Mouse (Mus musculus): ENCODE data around the gene Tmem28. TPM values are rescaled to one million over a fixed set of nuclear protein-coding genes. Genes with fewer than 3 reads are reported as not detected.

Gene Tmem28
- polyA plus RNA-seq, 1 experiment from 2014 or later: 0.77 TPM

DNA sequence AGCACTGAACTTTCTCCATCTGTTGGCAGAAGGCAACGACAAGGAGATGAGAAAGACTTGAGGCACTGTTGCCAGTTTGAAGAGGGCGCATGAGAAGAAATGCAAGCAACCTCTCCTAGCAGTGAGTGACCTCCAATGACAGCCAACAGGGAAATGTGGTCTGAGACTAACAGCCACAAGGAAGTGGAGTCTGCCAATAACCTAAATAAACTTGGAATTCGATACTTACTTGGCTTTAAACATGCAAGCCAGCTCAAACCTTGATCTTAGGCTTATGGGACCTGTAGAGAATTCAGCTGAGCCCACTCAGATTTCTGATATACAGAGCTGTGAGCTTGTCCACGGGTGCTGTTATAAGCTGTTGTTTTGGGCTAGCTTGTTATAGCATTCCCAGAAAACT, 51.4 kb downstream of the Tmem28 start:
- Histone ChIP-seq H3K4me1 (ENCODE audit: control insufficient read depth, insufficient read depth, low read length) (no peaks in the 10 kb centered on the region), H3K9ac (ENCODE audit: low read depth, low read length) (no peak overlapping the region), H3K27ac (replicated peaks; ENCODE audit: low read depth, low read length) (no peak overlapping the region), H3K9me3 (ENCODE audit: control insufficient read depth, low read length) (0 out of 2 replicates have a peak, but pooled peaks cover 3% of the 10 kb centered on the region), H3K27me3 (replicated peaks; ENCODE audit: control insufficient read depth, insufficient read depth, low read length) (peaks cover 20% of the 10 kb centered on the region), H3K36me3 (ENCODE audit: control insufficient read depth, insufficient read depth, low read length) (no peaks in the 10 kb centered on the region), H3K4me3 (ENCODE audit: low read depth, low read length) (no peak overlapping the region), H3K4me2 (ENCODE audit: low read depth, low read length) (no peak overlapping the region)
- 58% methylated on average over 4 of the region's 4 CpGs for WGBS
- ATAC-seq (ENCODE audit: low read depth) (no peak), DNase-seq (ENCODE audit: low spot score) (peak; percentile 48)

GRCm38 (mm10) chrX:99872632-99873201, 51.9 kb downstream of the Tmem28 start:
- DNase-seq (ENCODE audit: low spot score) (no peak), ATAC-seq (ENCODE audit: low read depth) (no peak)
- Histone ChIP-seq H3K9me3 (ENCODE audit: control insufficient read depth, low read length) (0 out of 2 replicates have a peak, but pooled peaks cover 3% of the 10 kb centered on the region), H3K4me3 (ENCODE audit: low read depth, low read length) (no peak overlapping the region), H3K4me2 (ENCODE audit: low read depth, low read length) (no peak overlapping the region), H3K36me3 (ENCODE audit: control insufficient read depth, insufficient read depth, low read length) (no peaks in the 10 kb centered on the region), H3K9ac (ENCODE audit: low read depth, low read length) (no peak overlapping the region), H3K27ac (replicated peaks; ENCODE audit: low read depth, low read length) (no peak overlapping the region), H3K4me1 (ENCODE audit: control insufficient read depth, insufficient read depth, low read length) (no peaks in the 10 kb centered on the region), H3K27me3 (replicated peaks; ENCODE audit: control insufficient read depth, insufficient read depth, low read length) (peaks cover 20% of the 10 kb centered on the region)
- 66% methylated on average over 3 of the region's 3 CpGs for WGBS

DNA sequence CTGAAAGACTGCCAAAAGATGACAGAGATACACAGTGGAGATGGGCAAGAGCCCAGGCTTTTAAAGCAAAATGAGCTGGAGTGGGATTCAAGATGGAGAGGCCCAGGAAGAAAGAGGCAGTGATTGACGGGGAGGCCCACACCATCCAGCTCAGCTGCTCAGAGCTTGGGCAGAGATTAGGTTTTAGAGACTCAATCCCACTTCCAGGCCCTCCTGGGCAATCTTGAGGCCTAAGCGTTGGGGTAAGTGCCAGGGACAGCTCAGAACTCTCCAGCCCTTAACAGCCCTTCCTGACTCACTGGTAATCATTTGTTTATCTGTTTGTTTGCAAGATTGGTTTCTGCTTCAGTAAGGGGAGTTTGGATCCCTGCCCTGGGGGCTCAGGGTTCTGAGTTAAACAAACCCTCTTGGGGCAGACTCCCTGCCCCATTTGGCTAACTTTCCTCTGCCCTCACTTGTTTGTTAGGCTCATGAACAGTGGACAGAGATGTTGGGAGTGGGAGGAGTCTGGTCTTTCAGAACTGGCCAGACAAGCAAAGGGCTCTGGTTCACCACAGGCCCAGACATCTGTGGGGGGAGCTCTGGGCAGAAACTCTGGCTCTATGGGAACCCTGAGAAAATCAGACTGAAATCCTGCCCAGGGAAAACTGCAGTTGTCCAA, 52.6 kb downstream of the Tmem28 start:
- peak; percentile 4 for DNase-seq (ENCODE audit: low spot score)
- no peak overlapping the region for H3K4me2 ChIP-seq (ENCODE audit: low read depth, low read length)
- H3K27me3 ChIP-seq (replicated peaks; ENCODE audit: control insufficient read depth, insufficient read depth, low read length): peaks cover 16% of the 10 kb centered on the region
- no peaks in the 10 kb centered on the region for H3K36me3 ChIP-seq (ENCODE audit: control insufficient read depth, insufficient read depth, low read length)
- H3K4me3 ChIP-seq (ENCODE audit: low read depth, low read length): no peak overlapping the region
- H3K4me1 ChIP-seq (ENCODE audit: control insufficient read depth, insufficient read depth, low read length): no peaks in the 10 kb centered on the region
- 76% methylated on average over 2 of the region's 2 CpGs for WGBS
- no peak for ATAC-seq (ENCODE audit: low read depth)
- 0 out of 2 replicates have a peak, but pooled peaks cover 3% of the 10 kb centered on the region for H3K9me3 ChIP-seq (ENCODE audit: control insufficient read depth, low read length)
- H3K27ac ChIP-seq (replicated peaks; ENCODE audit: low read depth, low read length): no peak overlapping the region
- no peak overlapping the region for H3K9ac ChIP-seq (ENCODE audit: low read depth, low read length)

GRCm38 (mm10) chrX:99873920-99874296, 53.1 kb downstream of the Tmem28 start:
- ATAC-seq (ENCODE audit: low read depth) (no peak), DNase-seq (ENCODE audit: low spot score) (no peak)
- Histone ChIP-seq H3K4me3 (ENCODE audit: low read depth, low read length) (no peak overlapping the region), H3K9me3 (ENCODE audit: control insufficient read depth, low read length) (0 out of 2 replicates have a peak, but pooled peaks cover 3% of the 10 kb centered on the region), H3K4me2 (ENCODE audit: low read depth, low read length) (no peak overlapping the region), H3K36me3 (ENCODE audit: control insufficient read depth, insufficient read depth, low read length) (no peaks in the 10 kb centered on the region), H3K27ac (replicated peaks; ENCODE audit: low read depth, low read length) (no peak overlapping the region), H3K4me1 (ENCODE audit: control insufficient read depth, insufficient read depth, low read length) (no peaks in the 10 kb centered on the region), H3K9ac (ENCODE audit: low read depth, low read length) (no peak overlapping the region), H3K27me3 (replicated peaks; ENCODE audit: control insufficient read depth, insufficient read depth, low read length) (peaks cover 16% of the 10 kb centered on the region)
- 29% methylated on average over 4 of the region's 4 CpGs for WGBS

DNA sequence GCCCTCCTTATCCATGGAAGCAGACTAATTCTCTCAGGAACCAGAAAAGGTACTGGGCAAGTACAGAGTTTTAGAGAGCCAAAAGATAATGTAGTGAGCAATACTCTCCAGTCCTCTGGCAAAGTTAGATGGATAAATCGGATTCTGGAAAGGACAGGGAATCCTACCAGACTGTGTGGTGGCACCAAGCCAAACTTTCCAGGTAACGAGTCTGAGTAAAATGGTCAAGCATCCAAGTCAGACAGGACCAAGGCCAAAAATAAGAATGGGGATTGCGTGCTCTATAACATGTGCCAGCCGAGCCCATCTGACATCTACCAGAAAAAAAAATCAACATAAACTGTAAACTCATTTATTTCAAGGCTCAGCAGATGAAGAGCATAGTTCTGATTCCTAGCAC, 56.0 kb downstream of the Tmem28 start:
- DNase-seq (ENCODE audit: low spot score): no peak
- Histone ChIP-seq H3K27me3 (replicated peaks; ENCODE audit: control insufficient read depth, insufficient read depth, low read length) (peaks cover 16% of the 10 kb centered on the region), H3K4me1 (ENCODE audit: control insufficient read depth, insufficient read depth, low read length) (no peaks in the 10 kb centered on the region), H3K4me2 (ENCODE audit: low read depth, low read length) (no peak overlapping the region), H3K9me3 (ENCODE audit: control insufficient read depth, low read length) (0 out of 2 replicates have a peak, but pooled peaks cover under 1% of the 10 kb centered on the region), H3K36me3 (ENCODE audit: control insufficient read depth, insufficient read depth, low read length) (no peaks in the 10 kb centered on the region), H3K27ac (replicated peaks; ENCODE audit: low read depth, low read length) (no peak overlapping the region), H3K9ac (ENCODE audit: low read depth, low read length) (no peak overlapping the region), H3K4me3 (ENCODE audit: low read depth, low read length) (no peak overlapping the region)
- no peak for ATAC-seq (ENCODE audit: low read depth)
- WGBS: 48% methylated on average over 4 of the region's 4 CpGs

- ATAC-seq (ENCODE audit: low read depth): no peak
- H3K4me1 ChIP-seq (ENCODE audit: control insufficient read depth, insufficient read depth, low read length): no peaks in the 10 kb centered on the region
- 54% methylated on average over 2 of the region's 2 CpGs for WGBS
- no peak for DNase-seq (ENCODE audit: low spot score)
- no peak overlapping the region for H3K4me3 ChIP-seq (ENCODE audit: low read depth, low read length)
- H3K36me3 ChIP-seq (ENCODE audit: control insufficient read depth, insufficient read depth, low read length): no peaks in the 10 kb centered on the region
- no peak overlapping the region for H3K9ac ChIP-seq (ENCODE audit: low read depth, low read length)
- H3K4me2 ChIP-seq (ENCODE audit: low read depth, low read length): no peak overlapping the region
- no peak overlapping the region for H3K27ac ChIP-seq (replicated peaks; ENCODE audit: low read depth, low read length)
- no peaks in the 10 kb centered on the region for H3K9me3 ChIP-seq (ENCODE audit: control insufficient read depth, low read length)
- H3K27me3 ChIP-seq (replicated peaks; ENCODE audit: control insufficient read depth, insufficient read depth, low read length): no peaks in the 10 kb centered on the region; the same call in 1 of the 2 replicates
Observed at GRCm38 (mm10) chrX:99883396-99883795, 62.6 kb downstream of the Tmem28 start.

Other genes starting within 250 kb of the Tmem28 start
- 6.3 and 7.0 TPM in 2 replicates for gene Eda, start 154.6 kb downstream of the Tmem28 start, polyA plus RNA-seq (2014; fragmentation: Nextera tagmentation; extraction: Ambion mirVana)

All from embryonic facial prominence, embryonic 14.5 days (tissue).